Mouse (Mus musculus) heart, adult 11 months (tissue): ENCODE data around the gene Chst5.
"Not testable (repeated sequence)": the region's sequence is repeated elsewhere in the genome, so short reads cannot be mapped to it uniquely, and the experiment has no call there.

ENCODE experiments used
- DNase-seq: peaks from one replicate; pipeline ENCODE4 v3.0.0; 2022

Gene Chst5

GRCm38 (mm10) chr8:111870379-111870778 lies 39.9 kb downstream of the Chst5 start:
- DNase-seq = no peak

- no peak for DNase-seq
Observed at GRCm38 (mm10) chr8:111868664-111869063, 41.6 kb downstream of the Chst5 start.

GRCm38 (mm10) chr8:111865857-111866256 lies 44.4 kb downstream of the Chst5 start:
- DNase-seq = no peak

GRCm38 (mm10) chr8:111865130-111865852 lies 45.0 kb downstream of the Chst5 start:
- DNase-seq = no peak

GRCm38 (mm10) chr8:111864648-111865047 lies 45.6 kb downstream of the Chst5 start:
- DNase-seq = no peak

- DNase-seq = no peak
Observed at GRCm38 (mm10) chr8:111863280-111863679, 47.0 kb downstream of the Chst5 start.

- DNase-seq = no peak
Observed at GRCm38 (mm10) chr8:111855977-111856376, 54.3 kb downstream of the Chst5 start.

- peak; percentile 100 for DNase-seq
Observed at GRCm38 (mm10) chr8:111853861-111854501, 56.3 kb downstream of the Chst5 start, which contains the start of gene Cfdp1. Cfdp1 (minus strand) TSS chr8:111854291.

- DNase-seq = not testable (repeated sequence)
Observed at GRCm38 (mm10) chr8:111853219-111853618, 57.0 kb downstream of the Chst5 start.

- DNase-seq = no peak
Observed at GRCm38 (mm10) chr8:111846746-111847145, 63.5 kb downstream of the Chst5 start.
